Mouse (Mus musculus) cerebellum, adult 2 months (tissue): Measurements from ENCODE around the gene Hnf1a.

ENCODE experiments used
- CTCF ChIP-seq: fragments of 200-500 bp; IDR thresholded peaks from 2 replicates; pipeline ENCODE4 v1.5.1; 2011; ENCODE audit warnings: low read depth, mild to moderate bottlenecking, control low read depth, low read length, moderate library complexity, borderline replicate concordance; ENCODE audit not compliant: insufficient read depth
- POLR2A ChIP-seq: fragments of 200-500 bp; IDR thresholded peaks from 2 replicates; pipeline ENCODE4 v1.6.1; 2011; ENCODE audit warnings: low read length, control low read depth, borderline replicate concordance; ENCODE audit not compliant: insufficient read depth

GRCm38 (mm10) chr5:114931626-114932025 lies 39.3 kb downstream of the Hnf1a start:
- TF ChIP-seq POLR2A (no peak), CTCF (no peak)
